Mouse (Mus musculus) liver, embryonic 14.5 days (tissue): ENCODE measurements around the gene Gm10135. TPM values are rescaled to one million over a fixed set of nuclear protein-coding genes. Genes with fewer than 3 reads are reported as not detected.
"Not testable (repeated sequence)": the region's sequence is repeated elsewhere in the genome, so short reads cannot be mapped to it uniquely, and the experiment has no call there.

Source experiments
- ATAC-seq: fragments of 200-750 bp; cut with Nextera tagmentation; 2 replicates; pipeline ENCODE4 v1.8.0; 2017; ENCODE audit warnings: moderate number of reproducible peaks, mild to moderate bottlenecking, moderate library complexity; ENCODE audit not compliant: insufficient read depth
- DNase-seq, 3 experiments: peaks; one replicate each; pipeline ENCODE4 v3.0.0-alpha.2; 2012 to 2013; ENCODE audit warnings: low read depth in 3 of 3, low spot score in 3 of 3
- H3K27ac ChIP-seq: fragments of 300-500 bp; sonication (generic); 2 replicates; pipeline ENCODE4 v1.5.1; 2014; ENCODE audit warnings: moderate library complexity, mild to moderate bottlenecking, control low read depth, inconsistent platforms
- H3K27me3 ChIP-seq: fragments of 300-500 bp; sonication (generic); 2 replicates; pipeline ENCODE4 v1.6.1; 2014; ENCODE audit warnings: mild to moderate bottlenecking, low read length, moderate library complexity; ENCODE audit not compliant: control insufficient read depth, insufficient read depth
- H3K36me3 ChIP-seq: fragments of 300-500 bp; sonication (generic); replicated peaks from 2 replicates; pipeline ENCODE4 v1.6.1; 2014; ENCODE audit warnings: low read depth; ENCODE audit not compliant: control insufficient read depth, insufficient read depth
- H3K4me1 ChIP-seq, 2 experiments: fragments of 200-500 bp in 1 of 2; fragments of 300-500 bp in 1 of 2; sonication (generic) in 1 of 2; replicated peaks; 2 replicates each; pipeline ENCODE4 v1.6.1; 2012 to 2014; ENCODE audit warnings: antibody characterized with exemption in 1 of 2, inconsistent platforms in 1 of 2, low read length in 1 of 2; ENCODE audit not compliant: control insufficient read depth in 2 of 2, insufficient read depth in 2 of 2
- H3K4me2 ChIP-seq: fragments of 300-500 bp; sonication (generic); 2 replicates; pipeline ENCODE4 v1.6.1; 2014; ENCODE audit warnings: low read depth, mild to moderate bottlenecking, control low read depth, moderate library complexity
- H3K4me3 ChIP-seq, 2 experiments: fragments of 200-500 bp in 1 of 2; fragments of 300-500 bp in 1 of 2; sonication (generic) in 1 of 2; 2 replicates each; pipeline ENCODE4 v1.5.1; 2012 to 2014; ENCODE audit warnings: low read depth in 2 of 2, low read length in 2 of 2, mild to moderate bottlenecking in 2 of 2, control low read depth in 1 of 2, inconsistent platforms in 1 of 2, moderate library complexity in 1 of 2; ENCODE audit not compliant: insufficient read depth in 1 of 2
- H3K9ac ChIP-seq: fragments of 300-500 bp; sonication (generic); replicated peaks from 2 replicates; pipeline ENCODE4 v1.6.1; 2014; ENCODE audit warnings: mild to moderate bottlenecking, control low read depth, moderate library complexity
- H3K9me3 ChIP-seq: fragments of 300-500 bp; sonication (generic); 2 replicates; pipeline ENCODE4 v1.6.1; 2016; ENCODE audit warnings: low read length, mixed read lengths; ENCODE audit not compliant: control insufficient read depth
- CTCF ChIP-seq: IDR thresholded peaks from 2 replicates; pipeline ENCODE4 v1.5.1; 2016; ENCODE audit warnings: antibody characterized with exemption, low read depth, control low read depth
- EP300 ChIP-seq: IDR thresholded peaks from 2 replicates; pipeline ENCODE4 v1.6.1; 2016; ENCODE audit warnings: antibody characterized with exemption, low read depth
- WGBS: fragments of 180-500 bp; shearing (Covaris S2); extraction: QIAGEN DNeasy Blood & Tissue Kit; methylation state at CpG from one replicate; pipeline ENCODE4 v1.1.7; 2014; ENCODE audit not compliant: insufficient replicate concordance; 5-methylcytosine and 5-hydroxymethylcytosine counted together
- polyA plus RNA-seq, 2 experiments: library from polyadenylated mRNA; depleted of rRNA in 1 of 2; stranded (reverse) in 1 of 2; unstranded in 1 of 2; fragments of >200 nt; fragmentation: Nextera tagmentation in 1 of 2; extraction: Ambion mirVana in 1 of 2; gene quantifications; 2 replicates each; pipeline versions ENCODE4 v1.2.1 to v1.2.3; 2012 to 2014

Gm10135 gene
- polyA plus RNA-seq, 2 experiments: not detected

DNA sequence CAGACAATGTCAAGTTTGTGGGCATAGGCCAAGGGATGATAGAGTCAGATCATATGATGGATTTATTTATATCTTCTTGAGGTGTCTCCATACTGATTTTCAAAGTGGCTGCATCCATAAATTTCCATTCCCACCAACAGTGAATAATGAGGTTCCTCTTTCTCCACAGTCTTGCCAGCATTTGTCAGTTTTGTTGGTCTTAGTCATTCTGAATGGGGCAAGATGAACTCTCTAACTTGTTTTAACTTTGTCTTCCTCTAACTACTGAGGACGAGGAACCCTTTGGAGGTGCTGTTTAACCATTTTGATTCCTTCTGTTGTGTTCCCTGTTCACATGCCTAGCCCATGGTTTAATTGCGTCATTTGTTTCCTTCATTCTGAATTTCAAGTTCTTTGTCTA is 24.2 kb downstream of the Gm10135 start:
- no peaks in the 10 kb centered on the region for H3K4me1 ChIP-seq
- 68% methylated on average over 2 of the region's 2 CpGs for WGBS
- H3K9ac ChIP-seq: no peak overlapping the region
- ATAC-seq (no peak), DNase-seq (no peak)
- H3K27ac ChIP-seq: no peak overlapping the region
- H3K4me3 ChIP-seq: no peak overlapping the region
- no peaks in the 10 kb centered on the region for H3K27me3 ChIP-seq
- H3K4me2 ChIP-seq: no peak overlapping the region
- no peaks in the 10 kb centered on the region for H3K36me3 ChIP-seq
- TF ChIP-seq EP300: no peak
- no peak for TF ChIP-seq CTCF
- H3K9me3 ChIP-seq: no peaks in the 10 kb centered on the region

DNA sequence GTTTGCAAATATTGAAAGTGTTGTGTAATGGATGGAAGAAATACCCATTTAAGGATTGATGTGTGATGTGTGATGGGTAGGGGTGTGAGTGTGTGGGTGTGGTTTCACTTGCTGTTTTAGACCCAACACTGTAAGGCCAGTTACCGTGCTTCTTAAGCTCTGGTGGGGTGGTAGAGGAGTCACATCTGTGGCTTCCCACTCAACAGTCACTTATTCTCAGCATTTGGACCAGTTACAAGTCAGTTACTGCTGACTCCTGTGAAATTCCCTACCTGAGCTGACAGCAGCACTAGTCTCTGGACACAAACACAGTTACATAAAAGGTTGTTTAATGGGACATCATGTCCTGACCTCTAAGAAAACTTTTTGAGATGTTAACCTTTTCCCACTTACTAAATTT is 26.4 kb downstream of the Gm10135 start:
- 79% methylated on average over 1 of the region's 1 CpGs for WGBS
- no peak for DNase-seq

DNA sequence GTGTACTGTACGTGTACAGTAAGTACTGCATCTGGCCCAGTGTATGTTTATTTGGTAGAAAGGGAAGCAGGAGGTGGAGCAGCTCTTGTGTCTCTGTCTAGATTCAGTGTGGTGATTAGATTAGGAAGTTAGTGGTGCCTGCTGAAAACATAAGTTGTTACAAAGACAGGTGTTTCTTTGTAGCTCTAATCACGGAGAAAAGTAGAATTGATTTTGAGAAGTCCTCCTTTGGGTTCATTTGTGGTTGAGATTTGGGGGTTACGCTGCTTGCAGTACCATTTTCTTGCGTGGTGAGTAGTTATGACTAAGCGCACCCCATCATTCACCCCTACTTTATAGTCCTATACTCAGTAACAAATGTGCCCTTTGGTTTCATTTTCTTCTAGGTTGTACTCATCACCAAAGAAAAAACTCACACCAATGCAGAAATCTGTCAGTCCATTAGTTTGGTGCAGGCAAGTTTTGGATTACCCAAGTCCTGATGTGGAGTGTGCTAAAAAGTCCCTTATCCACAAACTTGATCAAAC is 33.5 kb downstream of the Gm10135 start:
- no peak for ATAC-seq
- Histone ChIP-seq H3K4me3 (no peak overlapping the region), H3K27me3 (no peaks in the 10 kb centered on the region), H3K36me3 (no peaks in the 10 kb centered on the region), H3K4me2 (no peak overlapping the region), H3K9me3 (no peaks in the 10 kb centered on the region), H3K27ac (no peak overlapping the region), H3K9ac (no peak overlapping the region), H3K4me1 (no peaks in the 10 kb centered on the region)
- no peak for DNase-seq
- 71% methylated on average over 5 of the region's 5 CpGs for WGBS
- no peak for TF ChIP-seq EP300
- no peak for TF ChIP-seq CTCF

More for the DNA sequence above, 26.4 kb downstream of the Gm10135 start:
- no peak overlapping the region for H3K27ac ChIP-seq
- H3K4me2 ChIP-seq: no peak overlapping the region
- H3K9me3 ChIP-seq: no peaks in the 10 kb centered on the region
- no peak for TF ChIP-seq CTCF
- no peak for TF ChIP-seq EP300
- no peaks in the 10 kb centered on the region for H3K4me1 ChIP-seq
- H3K27me3 ChIP-seq: no peaks in the 10 kb centered on the region
- no peak for ATAC-seq
- no peak overlapping the region for H3K4me3 ChIP-seq
- H3K9ac ChIP-seq: no peak overlapping the region
- H3K36me3 ChIP-seq: no peaks in the 10 kb centered on the region

DNA sequence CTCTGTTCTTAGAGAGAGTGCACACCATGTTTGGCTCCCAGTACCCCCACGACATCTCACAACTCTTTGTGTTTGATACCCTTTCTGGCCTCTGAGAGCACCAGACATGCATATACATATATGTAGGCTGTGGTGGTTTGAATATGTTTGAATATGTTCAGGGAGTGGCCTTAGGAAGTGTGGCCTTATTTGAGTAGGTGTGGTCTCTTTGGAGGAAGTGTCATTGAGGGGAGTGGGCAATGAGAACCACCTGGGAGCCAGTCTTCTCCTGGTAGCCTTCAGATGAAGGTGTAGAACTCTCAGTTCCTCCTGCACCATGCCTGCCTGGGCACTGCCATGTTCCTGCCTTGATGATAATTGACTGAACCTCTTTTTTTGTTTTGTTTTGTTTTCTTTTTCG is 35.2 kb downstream of the Gm10135 start:
- Histone ChIP-seq H3K36me3 (no peaks in the 10 kb centered on the region), H3K4me1 (no peaks in the 10 kb centered on the region), H3K4me2 (no peak overlapping the region), H3K4me3 (no peak overlapping the region), H3K27me3 (no peaks in the 10 kb centered on the region), H3K9me3 (no peaks in the 10 kb centered on the region), H3K27ac (no peak overlapping the region), H3K9ac (no peak overlapping the region)
- DNase-seq: no peak
- no peak for ATAC-seq
- 66% methylated on average over 2 of the region's 2 CpGs for WGBS
- no peak for TF ChIP-seq CTCF
- TF ChIP-seq EP300: no peak

DNA sequence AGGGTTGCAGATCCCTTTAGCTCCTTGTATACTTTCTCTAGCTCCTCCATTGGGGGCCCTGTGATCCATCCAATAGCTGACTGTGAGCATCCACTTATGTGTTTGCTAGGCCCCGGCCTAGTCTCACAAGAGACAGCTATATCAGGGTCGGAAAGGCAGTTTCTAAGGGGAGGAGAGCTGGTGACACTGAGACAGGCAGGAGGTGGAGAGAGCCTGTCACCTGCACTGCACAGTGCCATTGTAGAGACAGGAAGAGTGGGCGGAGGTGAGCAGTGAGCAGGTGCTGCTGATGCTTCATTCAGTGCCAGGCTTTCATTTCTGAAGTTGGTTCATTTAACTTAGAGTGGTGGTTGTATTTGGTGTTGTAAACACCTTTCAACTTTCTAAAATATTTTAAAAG is 36.1 kb downstream of the Gm10135 start:
- H3K4me1 ChIP-seq: not testable (repeated sequence)

More for the DNA sequence above, 36.1 kb downstream of the Gm10135 start:
- H3K27me3 ChIP-seq, DNase-seq, ATAC-seq, H3K9me3 ChIP-seq, H3K36me3 ChIP-seq, H3K4me3 ChIP-seq, H3K27ac ChIP-seq, H3K9ac ChIP-seq, H3K4me2 ChIP-seq: not testable (repeated sequence)
- 73% methylated on average over 3 of the region's 3 CpGs for WGBS
